Comparison of ENCODE assay signal across 13 mouse cellular contexts in the genomic region with DNA sequence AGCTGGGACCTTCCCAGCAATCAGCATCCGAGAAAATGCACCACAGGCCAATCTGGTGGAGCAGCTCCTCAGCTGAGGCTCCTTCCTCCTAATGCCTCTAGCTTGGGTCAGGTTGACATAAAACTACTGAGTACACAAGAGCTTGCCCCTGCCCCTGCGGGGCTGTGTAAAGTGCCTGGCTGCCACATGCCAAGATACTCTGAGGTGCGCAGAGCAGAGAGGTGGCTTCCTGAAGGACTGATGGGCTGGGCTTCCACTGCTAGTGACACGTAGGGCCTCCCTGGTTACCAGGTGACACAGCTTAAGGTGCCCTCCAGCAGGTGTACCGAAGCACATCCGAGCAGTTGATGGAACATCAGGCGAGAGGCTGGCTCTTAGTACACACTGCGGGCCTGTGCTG.
"Had no signal": no experiment of that assay in that cellular context is flagged by ENCODE, and none has a peak within 500 bp of the region (broad histone marks: within the 10 kb centered on the region; RNA-seq: fewer than 3 reads in every experiment).

No protein-coding gene starts in this region.

- H3K4me3 ChIP-seq: layer of hippocampus, adult 2 months; liver, embryonic 13.5 days had no signal

- H3K27ac ChIP-seq: kidney, postnatal 0 days; layer of hippocampus, adult 2 months; liver, embryonic 13.5 days had no signal

- H3K9me3 ChIP-seq: liver, embryonic 13.5 days had no signal

- H3K36me3 ChIP-seq: liver, embryonic 13.5 days had no signal

- H3K4me1 ChIP-seq: liver, embryonic 13.5 days had no signal

- H3K4me2 ChIP-seq: liver, embryonic 13.5 days; lung, embryonic 14.5 days; midbrain, embryonic 11.5 days had no signal

- H3K9ac ChIP-seq: liver, embryonic 13.5 days; lung, embryonic 14.5 days had no signal

- H3K27me3 ChIP-seq: liver, embryonic 13.5 days had no signal

- DNase-seq: kidney, adult 18-20 months; kidney, adult 9 months; kidney, postnatal 25 days; layer of hippocampus, adult 9-11 months; liver, embryonic 13.5 days; lung, embryonic 14.5 days; lung, postnatal 4 days; midbrain, embryonic 14.5 days; thymus, adult 18-20 months; thymus, postnatal 36 days had no signal
